Mouse (Mus musculus) midbrain, postnatal 0 days (tissue): ENCODE results near the gene Rpgrip1. TPM values are rescaled to one million over a fixed set of nuclear protein-coding genes. Genes with fewer than 3 reads are reported as not detected.

Experiments used
- ATAC-seq: fragments of 200-750 bp; cut with Nextera tagmentation; 2 replicates; pipeline ENCODE4 v1.8.0; 2017; ENCODE audit warnings: moderate number of reproducible peaks, mild to moderate bottlenecking, moderate TSS enrichment, moderate library complexity; ENCODE audit not compliant: low FRiP score
- DNase-seq: peaks from one replicate; pipeline ENCODE4 v3.0.0-alpha.2; 2015; ENCODE audit warnings: low spot score
- H3K27ac ChIP-seq: fragments of 300-500 bp; sonication (generic); 2 replicates; pipeline ENCODE4 v1.5.1; 2014; ENCODE audit warnings: low read depth, mild to moderate bottlenecking, low read length, mixed read lengths
- H3K27me3 ChIP-seq: fragments of 300-500 bp; sonication (generic); 2 replicates; pipeline ENCODE4 v1.6.1; 2014; ENCODE audit warnings: low read length, control low read depth, mixed read lengths; ENCODE audit not compliant: insufficient read depth
- H3K36me3 ChIP-seq: fragments of 300-500 bp; sonication (generic); 2 replicates; pipeline ENCODE4 v1.6.1; 2014; ENCODE audit warnings: low read length, control low read depth, mixed read lengths; ENCODE audit not compliant: insufficient read depth
- H3K4me1 ChIP-seq: fragments of 300-500 bp; sonication (generic); 2 replicates; pipeline ENCODE4 v1.6.1; 2014; ENCODE audit warnings: mild to moderate bottlenecking, control low read depth, antibody characterized with exemption, low read length, mixed read lengths; ENCODE audit not compliant: insufficient read depth
- H3K4me2 ChIP-seq: fragments of 300-500 bp; sonication (generic); 2 replicates; pipeline ENCODE4 v1.6.1; 2014; ENCODE audit warnings: low read depth, mild to moderate bottlenecking, low read length, mixed read lengths; ENCODE audit not compliant: poor library complexity, severe bottlenecking
- H3K4me3 ChIP-seq: fragments of 300-500 bp; sonication (generic); 2 replicates; pipeline ENCODE4 v1.5.1; 2014; ENCODE audit warnings: low read depth, mild to moderate bottlenecking, low read length, moderate library complexity
- H3K9ac ChIP-seq: fragments of 300-500 bp; sonication (generic); replicated peaks from 2 replicates; pipeline ENCODE4 v1.6.1; 2014; ENCODE audit warnings: mild to moderate bottlenecking, low read length, moderate library complexity, mixed read lengths; ENCODE audit not compliant: poor library complexity, severe bottlenecking
- H3K9me3 ChIP-seq: fragments of 300-500 bp; sonication (generic); 2 replicates; pipeline ENCODE4 v1.6.1; 2016; ENCODE audit warnings: low read length, control low read depth
- CTCF ChIP-seq: IDR thresholded peaks from 2 replicates; pipeline ENCODE4 v1.5.1; 2016; ENCODE audit warnings: antibody characterized with exemption, mild to moderate bottlenecking
- WGBS: fragments of 180-500 bp; shearing (Covaris S2); extraction: QIAGEN DNeasy Blood & Tissue Kit; methylation state at CpG from one replicate; pipeline ENCODE4 v1.1.7; 2014; 5-methylcytosine and 5-hydroxymethylcytosine counted together
- polyA plus RNA-seq: library from polyadenylated mRNA; unstranded; fragments of >200 nt; fragmentation: Nextera tagmentation; extraction: Ambion mirVana; gene quantifications from 2 replicates; pipeline ENCODE4 v1.2.1, GENCODE M21; 2015
- total RNA-seq: library from RNA; depleted of rRNA; stranded (reverse); fragments of >200 nt; gene quantifications from 2 replicates; pipeline ENCODE4 v1.2.3, GENCODE M21; 2014

Gene Rpgrip1
- total and polyA plus RNA-seq, 2 experiments from 2014 or later = 5.5 to 59.8 TPM

DNA sequence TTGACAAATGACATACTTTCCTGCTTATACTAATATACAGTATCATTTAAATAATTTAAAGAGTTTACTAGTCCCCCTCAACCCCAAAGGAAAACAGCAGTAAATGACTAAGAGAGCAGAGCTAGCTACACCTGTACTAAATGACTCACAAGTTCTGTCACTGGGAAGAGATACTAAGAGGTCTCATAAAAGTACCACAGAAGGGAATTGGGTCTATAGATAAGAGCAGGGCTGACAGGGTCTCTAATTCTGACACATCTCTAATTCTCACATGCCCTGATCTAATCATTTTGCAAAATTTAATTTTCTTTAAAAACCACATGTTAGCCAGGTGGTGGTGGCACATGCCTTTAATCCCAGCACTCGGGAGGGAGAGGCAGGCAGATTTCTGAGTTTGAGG is 78.3 kb downstream of the Rpgrip1 start:
- Histone ChIP-seq H3K27me3 (no peaks in the 10 kb centered on the region), H3K4me1 (no peaks in the 10 kb centered on the region), H3K27ac (no peak overlapping the region), H3K36me3 (0 out of 2 replicates have a peak, but pooled peaks cover 6% of the 10 kb centered on the region), H3K4me2 (no peak overlapping the region), H3K9ac (no peak overlapping the region), H3K9me3 (no peaks in the 10 kb centered on the region), H3K4me3 (no peak overlapping the region)
- WGBS = 76% methylated on average over 1 of the region's 1 CpGs
- no peak for ATAC-seq
- TF ChIP-seq CTCF = no peak
- DNase-seq = no peak

DNA sequence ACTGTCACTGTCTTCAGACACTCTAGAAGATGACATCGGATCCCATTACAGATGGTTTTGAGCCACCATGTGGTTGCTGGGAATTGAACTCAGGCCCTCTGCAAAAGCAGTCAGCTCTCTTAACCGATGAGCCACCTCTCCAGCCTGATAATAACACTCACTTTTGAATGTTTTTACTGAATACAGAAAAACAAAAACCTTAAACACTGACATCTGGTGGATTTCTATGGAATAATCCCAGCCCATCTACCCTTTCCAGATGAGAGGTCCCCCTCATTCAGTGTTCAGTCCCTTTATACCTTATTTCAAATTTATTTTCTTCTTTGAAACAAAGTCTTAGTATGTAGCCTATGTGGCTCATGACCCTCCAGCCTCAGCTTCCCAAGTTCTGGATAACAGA is 79.0 kb downstream of the Rpgrip1 start:
- no peak overlapping the region for H3K9ac ChIP-seq
- WGBS = 57% methylated on average over 2 of the region's 2 CpGs
- no peak overlapping the region for H3K4me3 ChIP-seq
- TF ChIP-seq CTCF = peak; percentile 62
- H3K27me3 ChIP-seq = no peaks in the 10 kb centered on the region
- no peak overlapping the region for H3K4me2 ChIP-seq
- H3K36me3 ChIP-seq = 0 out of 2 replicates have a peak, but pooled peaks cover 6% of the 10 kb centered on the region
- H3K9me3 ChIP-seq = no peaks in the 10 kb centered on the region
- peak; percentile 16 for DNase-seq
- H3K4me1 ChIP-seq = no peaks in the 10 kb centered on the region
- ATAC-seq = no peak
- H3K27ac ChIP-seq = no peak overlapping the region

DNA sequence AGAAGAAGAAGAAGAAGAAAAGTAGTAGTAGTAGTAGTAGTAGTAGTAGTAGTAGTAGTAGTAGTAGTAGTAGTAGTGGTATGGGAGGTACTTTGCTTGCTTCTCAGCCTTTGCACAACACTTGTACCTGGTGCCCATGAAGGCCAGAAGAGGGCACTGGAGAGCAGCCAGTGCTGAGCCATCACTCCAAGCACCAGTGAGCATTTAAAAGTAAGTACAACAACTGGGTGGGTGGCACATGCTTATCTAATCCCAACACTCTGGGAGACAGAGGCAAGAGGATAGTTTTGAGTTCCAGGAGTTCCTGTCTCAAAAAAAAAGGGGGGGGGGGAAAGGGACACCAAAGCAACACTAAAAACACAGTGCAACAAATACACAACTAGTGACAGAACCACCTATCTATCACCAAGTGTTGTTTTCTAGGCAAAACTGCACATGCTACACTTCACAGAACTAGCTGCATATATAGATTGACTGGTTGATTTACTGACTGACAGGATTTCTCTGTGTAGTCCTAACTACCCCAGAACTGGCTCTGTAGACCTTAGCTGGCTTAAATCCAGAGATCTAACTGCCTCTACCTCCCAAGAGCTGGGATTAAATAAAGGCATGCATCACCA is 80.3 kb downstream of the Rpgrip1 start:
- DNase-seq (peak; percentile 31), ATAC-seq (no peak)
- peak; percentile 67 for TF ChIP-seq CTCF

DNA sequence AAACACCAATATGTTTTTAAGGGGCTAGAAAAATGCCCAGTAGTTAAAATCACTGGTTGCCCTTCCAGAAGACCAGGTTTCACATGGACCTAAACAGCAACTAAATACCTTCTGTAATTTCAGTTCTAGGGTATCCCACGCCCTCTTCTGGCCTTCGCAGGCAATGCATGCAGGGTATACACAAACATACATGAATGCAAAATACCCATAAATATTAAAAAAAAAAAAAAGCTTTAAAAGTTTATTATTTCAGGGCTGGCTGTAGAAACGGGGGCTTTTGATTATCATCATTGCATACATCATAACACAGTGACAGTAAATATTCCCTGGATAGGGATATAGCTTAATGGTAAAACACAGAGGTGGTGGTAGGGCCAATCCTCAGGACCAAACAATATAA is 85.2 kb downstream of the Rpgrip1 start:
- H3K27me3 ChIP-seq = no peaks in the 10 kb centered on the region
- H3K36me3 ChIP-seq = peaks cover 19% of the 10 kb centered on the region
- H3K9me3 ChIP-seq = no peaks in the 10 kb centered on the region
- H3K4me2 ChIP-seq = peak overlapping the region; percentile 71
- H3K4me1 ChIP-seq = peaks cover 6% of the 10 kb centered on the region; the same call in 1 of the 2 replicates
- 9% methylated on average over 3 of the region's 3 CpGs for WGBS
- ATAC-seq (no peak), DNase-seq (peak; percentile 47)
- peak overlapping the region; percentile 99; the same call in 1 of the 2 replicates for H3K9ac ChIP-seq
- H3K27ac ChIP-seq = no peak overlapping the region
- H3K4me3 ChIP-seq = peak overlapping the region; percentile 100
- TF ChIP-seq CTCF = peak; percentile 68

More for the DNA sequence above, 80.3 kb downstream of the Rpgrip1 start:
- peaks cover 3% of the 10 kb centered on the region; the same call in 1 of the 2 replicates for H3K4me1 ChIP-seq
- H3K36me3 ChIP-seq = 0 out of 2 replicates have a peak, but pooled peaks cover 6% of the 10 kb centered on the region
- H3K9me3 ChIP-seq = no peaks in the 10 kb centered on the region
- no peak overlapping the region for H3K27ac ChIP-seq
- H3K9ac ChIP-seq = no peak overlapping the region
- H3K4me3 ChIP-seq = no peak overlapping the region
- no peaks in the 10 kb centered on the region for H3K27me3 ChIP-seq
- no peak overlapping the region for H3K4me2 ChIP-seq

DNA sequence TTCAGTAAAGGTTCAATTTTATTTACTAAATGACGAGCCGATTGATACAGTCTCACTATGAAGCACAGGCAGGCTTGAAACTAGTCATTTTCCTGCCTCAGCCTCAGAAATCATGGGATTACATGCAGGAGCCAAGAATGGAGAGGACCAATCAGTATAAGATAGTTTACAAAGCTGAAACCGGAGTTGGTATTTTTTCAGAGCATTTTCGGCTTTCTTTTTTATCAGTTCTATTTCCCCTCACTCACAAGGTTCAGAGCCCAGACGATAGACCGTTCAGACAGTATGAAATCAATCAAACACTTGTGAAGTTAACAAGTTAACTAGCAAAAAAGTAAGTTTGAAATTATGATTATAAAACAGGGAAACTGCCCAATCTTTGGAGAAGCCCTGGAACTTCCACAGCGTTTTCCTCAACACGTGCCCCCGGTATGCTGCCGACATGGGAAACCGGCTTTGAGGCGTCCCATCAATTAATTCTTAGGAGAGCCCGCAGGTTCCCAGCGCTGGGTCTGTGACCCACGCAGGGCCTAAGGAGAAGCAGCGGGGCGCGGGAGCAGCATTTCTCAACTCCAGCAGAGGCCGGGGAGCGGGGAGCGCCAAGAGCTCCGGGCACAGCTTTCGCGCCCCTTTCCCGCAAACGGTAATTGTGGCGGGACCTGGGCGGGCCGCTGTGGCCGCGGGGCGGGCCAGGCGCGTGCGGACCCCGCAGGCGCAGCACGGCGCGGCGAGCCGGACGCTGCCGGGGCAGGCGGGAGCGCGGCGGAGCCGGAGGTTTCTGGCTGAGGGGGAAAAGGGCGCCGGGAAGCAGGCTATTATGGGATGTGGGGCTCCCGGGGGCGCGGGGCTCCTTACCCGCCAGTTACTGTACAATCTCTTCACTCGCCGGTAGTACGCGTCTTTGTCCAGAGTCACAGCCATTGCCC is 86.0 kb downstream of the Rpgrip1 start:
- WGBS = 2% methylated on average over 44 of the region's 59 CpGs
- Histone ChIP-seq H3K4me3 (peak overlapping the region; percentile 100), H3K9me3 (no peaks in the 10 kb centered on the region), H3K4me1 (peaks cover 6% of the 10 kb centered on the region; the same call in 1 of the 2 replicates), H3K27me3 (no peaks in the 10 kb centered on the region), H3K36me3 (peaks cover 22% of the 10 kb centered on the region), H3K4me2 (peak overlapping the region; percentile 71), H3K27ac (peak overlapping the region; percentile 93), H3K9ac (peak overlapping the region; percentile 99)
- no peak for ATAC-seq
- TF ChIP-seq CTCF = no peak
- DNase-seq = no peak
